Mouse (Mus musculus) embryo, embryonic 10 days (tissue): ENCODE results near the gene Kcng3.
A peak's percentile ranks its signal among the peaks of the same experiment; 100 is the strongest.

Source experiments
- DNase-seq: peaks from one replicate; pipeline ENCODE4 v3.0.0-alpha.2; 2015; ENCODE audit warnings: low spot score

Gene Kcng3

GRCm38 (mm10) chr17:83630787-83631678, 662 bp downstream of the Kcng3 start:
- DNase-seq = peak; percentile 39

- DNase-seq = no peak
These were observed 17.8 kb downstream of the Kcng3 start for GRCm38 (mm10) chr17:83613907-83614306.

GRCm38 (mm10) chr17:83609532-83609931, 22.2 kb downstream of the Kcng3 start:
- DNase-seq = no peak

- DNase-seq = no peak
These were observed 30.7 kb downstream of the Kcng3 start for GRCm38 (mm10) chr17:83600976-83601375.

- no peak for DNase-seq
These were observed 35.7 kb downstream of the Kcng3 start for GRCm38 (mm10) chr17:83595966-83596365.

GRCm38 (mm10) chr17:83594526-83594925, 37.2 kb downstream of the Kcng3 start:
- peak; percentile 10 for DNase-seq

- no peak for DNase-seq
These were observed 38.3 kb downstream of the Kcng3 start for GRCm38 (mm10) chr17:83593396-83593795.

- no peak for DNase-seq
These were observed 42.9 kb downstream of the Kcng3 start for GRCm38 (mm10) chr17:83588663-83589341.

- no peak for DNase-seq
These were observed 44.0 kb downstream of the Kcng3 start for GRCm38 (mm10) chr17:83587731-83588130.

GRCm38 (mm10) chr17:83582585-83582984, 49.1 kb downstream of the Kcng3 start:
- DNase-seq = no peak

- no peak for DNase-seq
These were observed 51.0 kb downstream of the Kcng3 start for GRCm38 (mm10) chr17:83580734-83581133.

GRCm38 (mm10) chr17:83576810-83577371, 54.8 kb downstream of the Kcng3 start:
- DNase-seq = no peak

GRCm38 (mm10) chr17:83574615-83575014, 57.1 kb downstream of the Kcng3 start:
- DNase-seq = no peak

GRCm38 (mm10) chr17:83573128-83573527, 58.6 kb downstream of the Kcng3 start:
- DNase-seq = no peak

GRCm38 (mm10) chr17:83572366-83572765, 59.3 kb downstream of the Kcng3 start:
- no peak for DNase-seq

- peak; percentile 31 for DNase-seq
These were observed 64.3 kb downstream of the Kcng3 start for GRCm38 (mm10) chr17:83567375-83567774.

GRCm38 (mm10) chr17:83565506-83565905, 66.2 kb downstream of the Kcng3 start:
- DNase-seq = peak; percentile 35

- DNase-seq = no peak
These were observed 67.4 kb downstream of the Kcng3 start for GRCm38 (mm10) chr17:83564119-83564820.

- DNase-seq = peak; percentile 69
These were observed 68.0 kb downstream of the Kcng3 start for GRCm38 (mm10) chr17:83563703-83564111.

GRCm38 (mm10) chr17:83562153-83563010, 69.3 kb downstream of the Kcng3 start:
- DNase-seq = no peak

GRCm38 (mm10) chr17:83559081-83559480, 72.6 kb downstream of the Kcng3 start:
- no peak for DNase-seq
